Mouse (Mus musculus) large intestine, adult 2 months (tissue): ENCODE measurements around the gene Pcx. TPM values are rescaled to one million over a fixed set of nuclear protein-coding genes. Genes with fewer than 3 reads are reported as not detected.

ENCODE experiments used
- DNase-seq: peaks from one replicate; pipeline ENCODE4 v3.0.0-alpha.2; 2012; ENCODE audit warnings: low read depth, low spot score
- WGBS: fragments of 180-500 bp; shearing (Covaris S2); methylation state at CpG from one replicate; pipeline ENCODE4 v1.1.7; 2018; 5-methylcytosine and 5-hydroxymethylcytosine counted together
- polyA plus RNA-seq: library from polyadenylated mRNA; depleted of rRNA; stranded (reverse); fragments of >200 nt; gene quantifications from 2 replicates; pipeline ENCODE4 v1.2.3, GENCODE M21; 2012; rRNA removed

Gene Pcx
- polyA plus RNA-seq, 1 experiment, result 14.3 TPM

GRCm38 (mm10) chr19:4646917-4647492 lies 136.7 kb downstream of the Pcx start:
- WGBS, result 77% methylated on average over 11 of the region's 11 CpGs
- no peak for DNase-seq

GRCm38 (mm10) chr19:4658156-4658555 lies 147.9 kb downstream of the Pcx start:
- DNase-seq, result no peak

GRCm38 (mm10) chr19:4666815-4667214 lies 156.5 kb downstream of the Pcx start:
- DNase-seq, result no peak

More at GRCm38 (mm10) chr19:4658156-4658555, 147.9 kb downstream of the Pcx start:
- 94% methylated on average over 5 of the region's 5 CpGs for WGBS

- peak; percentile 47 for DNase-seq
- 15% methylated on average over 4 of the region's 4 CpGs for WGBS
Observed at GRCm38 (mm10) chr19:4670776-4671175, 160.5 kb downstream of the Pcx start.

Other genes starting within 250 kb of the Pcx start
- 102 and 151 TPM in 2 replicates for gene Ssh3, start 241.3 kb upstream of the Pcx start, polyA plus RNA-seq
- 2.0 and 2.4 TPM in 2 replicates for gene Ankrd13d, start 227.3 kb upstream of the Pcx start, polyA plus RNA-seq
- gene Grk2, start 204.2 kb upstream of the Pcx start, polyA plus RNA-seq, result 99.9 and 108 TPM in 2 replicates
- 64.6 and 107 TPM in 2 replicates for gene Kdm2a, start 112.2 kb upstream of the Pcx start, polyA plus RNA-seq
- 46.4 and 88.5 TPM in 2 replicates for gene Rhod, start 71.0 kb upstream of the Pcx start, polyA plus RNA-seq
- gene Syt12, start 33.0 kb upstream of the Pcx start, polyA plus RNA-seq, result 4.4 and 7.7 TPM in 2 replicates
- 55.0 and 95.2 TPM in 2 replicates for gene 2010003K11Rik, start 11.9 kb upstream of the Pcx start, polyA plus RNA-seq
- 13.8 and 14.3 TPM in 2 replicates for gene Lrfn4, start 105.2 kb downstream of the Pcx start, polyA plus RNA-seq
- 94.0 and 102 TPM in 2 replicates for gene Rce1, start 115.2 kb downstream of the Pcx start, polyA plus RNA-seq
- 0.29 TPM in 1 of 2 replicates, not detected in the other for gene Gm960, start 188.2 kb downstream of the Pcx start, polyA plus RNA-seq
- gene Sptbn2, start 200.7 kb downstream of the Pcx start, polyA plus RNA-seq, result 0.12 and 0.15 TPM in 2 replicates
- 3.6 and 4.6 TPM in 2 replicates for gene Rbm4b, start 246.0 kb downstream of the Pcx start, polyA plus RNA-seq